Mouse (Mus musculus) heart, postnatal 10 days (tissue): ENCODE measurements at regions not wholly inside any gene's neighbourhood (a gene's known extent, or its start where the extent isn't known, plus 50 kb on each side); places are given as distances from the start of the nearest gene placed in this dataset.

ENCODE experiments used
- DNase-seq, 2 experiments: peaks; one replicate each; pipeline ENCODE4 v3.0.0; 2021
- intact Hi-C: fragments of 180-260 bp; cut with DNase I; formaldehyde crosslinking; loops from one replicate; pipeline ENCODE4 v1.15.1; 2025

GRCm38 (mm10) chr8:41529581-41529980 lies 112.7 kb upstream of the Frg1 start:
- intact Hi-C loops: no loop called here
- DNase-seq: no peak

- intact Hi-C loops: no loop called here
- DNase-seq: no peak
Observed at GRCm38 (mm10) chr8:41526283-41526682, 109.4 kb upstream of the Frg1 start.

- peak; percentile 4 to 6 for DNase-seq
- intact Hi-C loops: no loop called here
Observed at GRCm38 (mm10) chr8:41485163-41485562, 68.3 kb upstream of the Frg1 start.

- intact Hi-C loops: no loop called here
- no peak for DNase-seq
Observed at GRCm38 (mm10) chr8:41483297-41483696, 66.4 kb upstream of the Frg1 start.

GRCm38 (mm10) chr8:41472992-41473699 lies 56.3 kb upstream of the Frg1 start:
- no peak for DNase-seq
- intact Hi-C loops: no loop called here

- intact Hi-C loops: no loop called here
- no peak for DNase-seq
Observed at GRCm38 (mm10) chr8:41472233-41472632, 55.4 kb upstream of the Frg1 start.
